Mouse (Mus musculus) hindbrain, embryonic 12.5 days (tissue): ENCODE data around the gene Vmn2r46. TPM values are rescaled to one million over a fixed set of nuclear protein-coding genes. Genes with fewer than 3 reads are reported as not detected.
"Not testable (repeated sequence)": the region's sequence is repeated elsewhere in the genome, so short reads cannot be mapped to it uniquely, and the experiment has no call there.

ENCODE experiments used
- ATAC-seq: fragments of 200-750 bp; cut with Nextera tagmentation; 2 replicates; pipeline ENCODE4 v1.8.0; 2017; ENCODE audit warnings: moderate TSS enrichment; ENCODE audit not compliant: low FRiP score
- H3K27ac ChIP-seq: fragments of 300-500 bp; sonication (generic); 2 replicates; pipeline ENCODE4 v1.5.1; 2016; ENCODE audit warnings: mild to moderate bottlenecking
- H3K27me3 ChIP-seq: fragments of 300-500 bp; sonication (generic); 2 replicates; pipeline ENCODE4 v1.6.1; 2016; ENCODE audit warnings: mild to moderate bottlenecking
- H3K36me3 ChIP-seq: fragments of 300-500 bp; sonication (generic); 2 replicates; pipeline ENCODE4 v1.6.1; 2016; ENCODE audit warnings: mild to moderate bottlenecking
- H3K4me1 ChIP-seq: fragments of 300-500 bp; sonication (generic); 2 replicates; pipeline ENCODE4 v1.6.1; 2016
- H3K4me2 ChIP-seq: fragments of 300-500 bp; sonication (generic); replicated peaks from 2 replicates; pipeline ENCODE4 v1.6.1; 2016; ENCODE audit warnings: mild to moderate bottlenecking
- H3K4me3 ChIP-seq: fragments of 300-500 bp; sonication (generic); 2 replicates; pipeline ENCODE4 v1.5.1; 2016; ENCODE audit warnings: mild to moderate bottlenecking
- H3K9ac ChIP-seq: fragments of 300-500 bp; sonication (generic); 2 replicates; pipeline ENCODE4 v1.6.1; 2016; ENCODE audit warnings: mild to moderate bottlenecking, moderate library complexity
- H3K9me3 ChIP-seq: fragments of 300-500 bp; sonication (generic); replicated peaks from 2 replicates; pipeline ENCODE4 v1.6.1; 2016; ENCODE audit warnings: mild to moderate bottlenecking
- WGBS: fragments of 180-500 bp; shearing (Covaris S2); methylation state at CpG from one replicate; pipeline ENCODE4 v1.1.7; 2016; 5-methylcytosine and 5-hydroxymethylcytosine counted together
- polyA plus RNA-seq: library from polyadenylated mRNA; unstranded; fragments of >200 nt; fragmentation: Nextera tagmentation; extraction: Ambion mirVana; gene quantifications from 2 replicates; pipeline ENCODE4 v1.2.1, GENCODE M21; 2016

Vmn2r46 gene
- polyA plus RNA-seq = not detected in 2 replicates

GRCm38 (mm10) chr7:9770471-9770870 lies at the start of gene Vmn2r46:
Vmn2r46 (minus strand) TSS chr7:9770571.
- WGBS = no CpG with 5 or more reads among the region's 1 CpGs
- H3K4me2 ChIP-seq, H3K4me1 ChIP-seq, H3K9me3 ChIP-seq, H3K4me3 ChIP-seq, H3K27me3 ChIP-seq, H3K9ac ChIP-seq, ATAC-seq, H3K36me3 ChIP-seq, H3K27ac ChIP-seq: not testable (repeated sequence)

Other genes starting within 250 kb of the Vmn2r46 start
- not detected in 2 replicates for gene Vmn2r47, start 70.8 kb upstream of the Vmn2r46 start, polyA plus RNA-seq
- not detected in 2 replicates for gene Vmn2r48, start 183.0 kb upstream of the Vmn2r46 start, polyA plus RNA-seq
- not detected in 2 replicates for gene Vmn2r49, start 221.7 kb upstream of the Vmn2r46 start, polyA plus RNA-seq